Mouse (Mus musculus) midbrain, postnatal 0 days (tissue): ENCODE measurements around the gene Kif13a. TPM values are rescaled to one million over a fixed set of nuclear protein-coding genes. Genes with fewer than 3 reads are reported as not detected.

Experiments
- ATAC-seq: fragments of 200-750 bp; cut with Nextera tagmentation; 2 replicates; pipeline ENCODE4 v1.8.0; 2017; ENCODE audit warnings: moderate number of reproducible peaks, mild to moderate bottlenecking, moderate TSS enrichment, moderate library complexity; ENCODE audit not compliant: low FRiP score
- DNase-seq: peaks from one replicate; pipeline ENCODE4 v3.0.0-alpha.2; 2015; ENCODE audit warnings: low spot score
- H3K27ac ChIP-seq: fragments of 300-500 bp; sonication (generic); 2 replicates; pipeline ENCODE4 v1.5.1; 2014; ENCODE audit warnings: low read depth, mild to moderate bottlenecking, low read length, mixed read lengths
- H3K27me3 ChIP-seq: fragments of 300-500 bp; sonication (generic); 2 replicates; pipeline ENCODE4 v1.6.1; 2014; ENCODE audit warnings: low read length, control low read depth, mixed read lengths; ENCODE audit not compliant: insufficient read depth
- H3K36me3 ChIP-seq: fragments of 300-500 bp; sonication (generic); 2 replicates; pipeline ENCODE4 v1.6.1; 2014; ENCODE audit warnings: low read length, control low read depth, mixed read lengths; ENCODE audit not compliant: insufficient read depth
- H3K4me1 ChIP-seq: fragments of 300-500 bp; sonication (generic); 2 replicates; pipeline ENCODE4 v1.6.1; 2014; ENCODE audit warnings: mild to moderate bottlenecking, control low read depth, antibody characterized with exemption, low read length, mixed read lengths; ENCODE audit not compliant: insufficient read depth
- H3K4me2 ChIP-seq: fragments of 300-500 bp; sonication (generic); 2 replicates; pipeline ENCODE4 v1.6.1; 2014; ENCODE audit warnings: low read depth, mild to moderate bottlenecking, low read length, mixed read lengths; ENCODE audit not compliant: poor library complexity, severe bottlenecking
- H3K4me3 ChIP-seq: fragments of 300-500 bp; sonication (generic); 2 replicates; pipeline ENCODE4 v1.5.1; 2014; ENCODE audit warnings: low read depth, mild to moderate bottlenecking, low read length, moderate library complexity
- H3K9ac ChIP-seq: fragments of 300-500 bp; sonication (generic); replicated peaks from 2 replicates; pipeline ENCODE4 v1.6.1; 2014; ENCODE audit warnings: mild to moderate bottlenecking, low read length, moderate library complexity, mixed read lengths; ENCODE audit not compliant: poor library complexity, severe bottlenecking
- H3K9me3 ChIP-seq: fragments of 300-500 bp; sonication (generic); 2 replicates; pipeline ENCODE4 v1.6.1; 2016; ENCODE audit warnings: low read length, control low read depth
- CTCF ChIP-seq: IDR thresholded peaks from 2 replicates; pipeline ENCODE4 v1.5.1; 2016; ENCODE audit warnings: antibody characterized with exemption, mild to moderate bottlenecking
- WGBS: fragments of 180-500 bp; shearing (Covaris S2); extraction: QIAGEN DNeasy Blood & Tissue Kit; methylation state at CpG from one replicate; pipeline ENCODE4 v1.1.7; 2014; 5-methylcytosine and 5-hydroxymethylcytosine counted together
- polyA plus RNA-seq: library from polyadenylated mRNA; unstranded; fragments of >200 nt; fragmentation: Nextera tagmentation; extraction: Ambion mirVana; gene quantifications from 2 replicates; pipeline ENCODE4 v1.2.1, GENCODE M21; 2015
- total RNA-seq: library from RNA; depleted of rRNA; stranded (reverse); fragments of >200 nt; gene quantifications from 2 replicates; pipeline ENCODE4 v1.2.3, GENCODE M21; 2014

Kif13a gene
- total and polyA plus RNA-seq, 2 experiments from 2014 or later = 10.1 to 31.7 TPM

- TF ChIP-seq CTCF = peak; percentile 99
- DNase-seq (peak; percentile 76), ATAC-seq (no peak)
- Histone ChIP-seq H3K27ac (no peak overlapping the region), H3K4me2 (no peak overlapping the region), H3K4me3 (no peak overlapping the region), H3K36me3 (peaks cover 16% of the 10 kb centered on the region), H3K9ac (no peak overlapping the region), H3K9me3 (no peaks in the 10 kb centered on the region), H3K4me1 (no peaks in the 10 kb centered on the region), H3K27me3 (no peaks in the 10 kb centered on the region)
- 41% methylated on average over 4 of the region's 4 CpGs for WGBS
Measured at GRCm38 (mm10) chr13:46798156-46798555, 131.5 kb downstream of the Kif13a start.

- H3K4me3 ChIP-seq = no peak overlapping the region
- no peaks in the 10 kb centered on the region for H3K9me3 ChIP-seq
- no peaks in the 10 kb centered on the region for H3K4me1 ChIP-seq
- H3K4me2 ChIP-seq = no peak overlapping the region
- TF ChIP-seq CTCF = no peak
- DNase-seq (no peak), ATAC-seq (no peak)
- H3K9ac ChIP-seq = no peak overlapping the region
- no peaks in the 10 kb centered on the region for H3K27me3 ChIP-seq
- H3K36me3 ChIP-seq = peaks cover 12% of the 10 kb centered on the region
- no peak overlapping the region for H3K27ac ChIP-seq
- 97% methylated on average over 1 of the region's 1 CpGs for WGBS
Measured at GRCm38 (mm10) chr13:46796381-46796780, 133.3 kb downstream of the Kif13a start.

- H3K4me3 ChIP-seq = no peak overlapping the region
- H3K27me3 ChIP-seq = no peaks in the 10 kb centered on the region
- TF ChIP-seq CTCF = no peak; the same call in 1 of the 2 replicates
- no peak for ATAC-seq
- H3K9me3 ChIP-seq = no peaks in the 10 kb centered on the region
- peaks cover 19% of the 10 kb centered on the region for H3K36me3 ChIP-seq
- no peak overlapping the region for H3K9ac ChIP-seq
- DNase-seq = no peak
- H3K27ac ChIP-seq = no peak overlapping the region
- no peak overlapping the region for H3K4me2 ChIP-seq
- no peaks in the 10 kb centered on the region for H3K4me1 ChIP-seq
- 83% methylated on average over 13 of the region's 13 CpGs for WGBS
Measured at GRCm38 (mm10) chr13:46793824-46794223, 135.8 kb downstream of the Kif13a start.

- H3K4me1 ChIP-seq = no peaks in the 10 kb centered on the region
- no peaks in the 10 kb centered on the region for H3K9me3 ChIP-seq
- no peak for ATAC-seq
- 90% methylated on average over 8 of the region's 8 CpGs for WGBS
- no peak for DNase-seq
- H3K9ac ChIP-seq = no peak overlapping the region
- no peak overlapping the region for H3K27ac ChIP-seq
- H3K4me2 ChIP-seq = no peak overlapping the region
- no peaks in the 10 kb centered on the region for H3K27me3 ChIP-seq
- peaks cover 19% of the 10 kb centered on the region for H3K36me3 ChIP-seq
- H3K4me3 ChIP-seq = no peak overlapping the region
- TF ChIP-seq CTCF = no peak
Measured at GRCm38 (mm10) chr13:46788452-46788851, 141.2 kb downstream of the Kif13a start.

- H3K4me3 ChIP-seq = no peak overlapping the region
- H3K4me2 ChIP-seq = no peak overlapping the region
- no peaks in the 10 kb centered on the region for H3K9me3 ChIP-seq
- DNase-seq (no peak), ATAC-seq (no peak)
- no peaks in the 10 kb centered on the region for H3K4me1 ChIP-seq
- H3K27me3 ChIP-seq = no peaks in the 10 kb centered on the region
- no peak overlapping the region for H3K9ac ChIP-seq
- no peak overlapping the region for H3K27ac ChIP-seq
- peaks cover 20% of the 10 kb centered on the region for H3K36me3 ChIP-seq
- 96% methylated on average over 2 of the region's 2 CpGs for WGBS
- no peak for TF ChIP-seq CTCF
Measured at GRCm38 (mm10) chr13:46786836-46787235, 142.8 kb downstream of the Kif13a start.

- no peaks in the 10 kb centered on the region for H3K4me1 ChIP-seq
- H3K27ac ChIP-seq = no peak overlapping the region
- no peak for ATAC-seq
- H3K9ac ChIP-seq = no peak overlapping the region
- H3K27me3 ChIP-seq = no peaks in the 10 kb centered on the region
- no peak for DNase-seq
- H3K4me2 ChIP-seq = no peak overlapping the region
- peaks cover 20% of the 10 kb centered on the region for H3K36me3 ChIP-seq
- WGBS = 97% methylated on average over 10 of the region's 10 CpGs
- H3K4me3 ChIP-seq = no peak overlapping the region
- TF ChIP-seq CTCF = no peak
- no peaks in the 10 kb centered on the region for H3K9me3 ChIP-seq
Measured at GRCm38 (mm10) chr13:46786064-46786561, 143.6 kb downstream of the Kif13a start.
